Mouse (Mus musculus) neural tube, embryonic 10.5 days (tissue): Measurements from ENCODE around the gene Mast3.

ENCODE experiments used
- DNase-seq: peaks from one replicate; pipeline ENCODE4 v3.0.0-alpha.2; 2017; ENCODE audit warnings: low spot score; ENCODE audit errors: extremely low spot score

Gene Mast3

DNA sequence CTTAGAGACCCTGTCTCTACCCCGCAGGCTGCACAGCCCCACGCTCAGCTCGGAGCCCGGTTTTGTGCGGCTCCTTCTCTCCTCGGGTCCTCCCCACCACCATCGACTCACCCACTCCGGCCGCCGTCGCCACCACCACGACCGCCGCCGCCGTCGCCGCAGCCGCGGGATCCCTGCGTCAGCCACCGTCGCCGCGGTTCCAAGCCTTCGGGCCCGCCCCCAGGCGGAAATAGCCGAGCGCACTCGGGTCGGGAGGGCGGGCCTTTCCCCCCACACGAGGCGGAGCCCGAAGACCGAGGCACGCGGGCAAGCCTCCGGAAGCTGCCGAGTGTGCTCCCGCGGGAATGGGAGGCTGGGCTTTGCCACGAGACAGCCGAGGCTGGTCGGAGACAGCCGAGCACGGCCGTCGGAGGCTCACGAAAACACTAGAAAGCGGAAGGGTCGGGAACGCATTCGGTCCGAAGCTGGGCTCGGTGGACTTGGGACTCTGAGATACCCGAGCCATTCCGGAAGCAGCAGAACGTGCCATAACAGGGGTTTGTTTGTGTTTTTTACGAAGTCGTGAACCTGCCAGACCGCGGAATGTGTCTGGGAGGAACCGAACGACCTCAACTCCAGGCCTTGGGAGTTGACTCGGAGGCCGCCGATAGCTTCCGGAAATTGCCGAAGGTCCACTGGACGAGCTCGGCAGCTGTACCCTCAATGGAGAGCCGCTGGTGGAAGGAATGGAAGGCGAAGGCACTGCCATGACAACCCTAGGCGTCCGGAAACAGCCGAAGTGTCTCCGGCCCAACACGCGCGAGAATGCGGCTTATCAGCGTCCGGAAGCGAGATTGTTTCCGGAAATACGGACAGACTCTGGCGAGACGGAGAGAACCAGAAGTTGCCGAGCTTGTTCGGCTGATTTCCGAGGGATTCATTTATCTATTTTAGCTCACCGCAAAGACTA is 28.1 kb downstream of the Mast3 start, which contains the start of gene Pik3r2:
TSS of gene Pik3r2 (minus strand) at position 218 of the 949 bp plus-strand sequence.
- peak; percentile 98 for DNase-seq

DNA sequence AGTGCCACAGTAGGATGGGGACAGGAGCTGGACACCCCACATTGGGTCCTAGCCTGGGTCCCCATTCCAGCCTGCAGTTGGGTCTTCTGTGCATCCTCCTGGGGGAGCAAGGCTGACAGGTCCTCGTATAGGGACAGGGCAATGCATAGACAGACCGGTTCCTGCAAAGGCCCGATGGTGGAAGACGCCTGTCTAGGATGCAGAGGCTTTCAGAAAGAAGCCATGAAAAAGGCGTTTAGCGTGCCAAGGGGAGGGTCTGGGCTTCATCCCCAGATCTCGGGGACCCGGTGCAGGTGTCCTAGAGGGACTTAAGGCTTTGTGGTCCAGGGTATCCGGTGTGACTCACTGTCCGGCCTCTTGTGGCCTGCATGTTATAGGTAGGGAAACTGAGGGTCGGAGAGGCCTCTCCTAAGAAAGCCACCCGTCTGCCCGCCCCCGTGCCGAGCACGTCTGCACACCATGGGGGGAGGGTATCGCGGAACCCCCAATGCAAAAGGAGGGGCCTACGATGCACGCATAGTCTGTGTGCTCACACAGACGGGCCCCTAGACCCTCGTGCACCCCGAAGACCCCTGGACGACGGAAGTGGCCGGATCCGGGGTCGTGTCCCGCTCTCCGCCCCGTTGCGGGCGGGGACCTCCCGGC is 28.9 kb downstream of the Mast3 start:
- peak; percentile 39 for DNase-seq

DNA sequence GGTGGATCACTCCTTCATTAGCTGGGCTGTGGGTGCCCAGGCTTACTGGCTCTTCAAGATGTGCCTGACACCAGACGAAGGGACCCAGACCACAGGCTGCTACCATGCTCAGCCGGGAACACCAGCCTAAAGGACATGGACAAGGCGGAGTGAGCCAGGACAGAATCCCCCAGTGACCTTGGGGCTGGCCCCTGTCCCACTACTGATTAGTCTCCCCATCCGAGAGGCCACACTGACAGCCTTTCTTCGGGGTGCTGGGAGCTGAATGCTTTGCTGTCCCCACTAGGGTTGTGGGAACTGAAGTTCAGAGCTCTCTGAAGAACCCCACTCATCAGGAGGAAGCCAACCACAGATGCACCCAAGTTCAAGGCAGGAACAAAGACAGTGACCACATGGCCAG is 29.6 kb downstream of the Mast3 start:
- DNase-seq, result no peak

DNA sequence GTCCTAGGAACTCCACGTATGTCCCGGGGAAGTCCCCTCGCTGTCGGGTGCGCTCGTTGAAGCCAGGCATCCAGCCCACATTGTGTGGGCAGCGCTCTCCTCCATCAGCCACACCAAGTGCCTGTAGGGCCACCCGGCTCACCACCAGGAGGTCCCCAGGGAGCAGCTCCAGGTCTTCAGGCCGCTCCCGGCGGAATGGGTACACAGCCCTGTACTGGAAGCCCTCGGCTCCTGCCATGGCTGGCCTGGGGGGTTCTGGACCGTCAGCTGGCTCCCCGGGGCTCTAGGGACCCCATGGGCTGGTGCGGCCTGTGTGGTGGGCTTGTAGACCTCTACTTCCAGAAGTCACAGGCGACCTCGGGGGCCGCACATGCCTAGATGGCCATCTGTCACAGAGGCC is 30.1 kb downstream of the Mast3 start:
- no peak for DNase-seq

DNA sequence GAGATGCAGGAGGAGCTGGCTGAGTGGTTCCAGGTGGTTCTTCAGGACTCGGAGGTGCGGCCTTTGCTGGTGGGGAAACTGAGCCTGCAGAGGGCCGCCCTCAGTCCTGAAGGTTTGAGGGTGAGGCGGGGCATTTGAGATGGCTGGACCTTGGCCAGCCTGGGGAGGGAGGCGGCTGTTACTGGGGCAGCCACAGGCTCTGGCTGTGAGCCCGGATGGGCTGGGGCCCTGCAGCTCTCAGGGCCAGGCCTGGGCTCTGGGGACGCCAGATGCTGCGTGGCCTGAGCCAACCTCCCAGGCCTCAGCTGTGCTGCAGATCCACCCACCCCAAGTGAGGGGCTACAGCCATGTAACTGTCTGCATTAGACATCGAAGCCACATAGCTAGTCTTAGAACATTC is 31.0 kb downstream of the Mast3 start:
- DNase-seq, result no peak

DNA sequence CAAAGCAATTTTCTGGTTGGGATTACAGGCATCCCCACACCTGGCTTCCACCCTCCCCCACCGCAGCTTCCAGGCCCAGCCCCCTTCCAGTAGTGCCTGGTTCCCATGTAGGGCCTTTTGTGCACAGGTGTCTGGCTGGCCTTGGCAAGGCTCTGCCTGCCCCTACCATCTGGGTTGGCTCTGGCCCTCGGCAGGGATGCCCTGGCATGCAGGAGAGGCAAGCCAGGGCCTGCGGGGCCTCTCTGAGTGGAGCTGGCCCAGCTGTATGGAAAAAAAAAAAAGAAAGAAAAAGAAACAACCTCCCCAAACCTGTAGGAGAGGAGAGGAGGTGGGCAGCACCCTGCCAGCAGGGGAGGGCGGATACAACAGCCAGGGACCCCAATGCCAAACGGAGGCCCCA is 31.4 kb downstream of the Mast3 start:
- DNase-seq, result no peak

DNA sequence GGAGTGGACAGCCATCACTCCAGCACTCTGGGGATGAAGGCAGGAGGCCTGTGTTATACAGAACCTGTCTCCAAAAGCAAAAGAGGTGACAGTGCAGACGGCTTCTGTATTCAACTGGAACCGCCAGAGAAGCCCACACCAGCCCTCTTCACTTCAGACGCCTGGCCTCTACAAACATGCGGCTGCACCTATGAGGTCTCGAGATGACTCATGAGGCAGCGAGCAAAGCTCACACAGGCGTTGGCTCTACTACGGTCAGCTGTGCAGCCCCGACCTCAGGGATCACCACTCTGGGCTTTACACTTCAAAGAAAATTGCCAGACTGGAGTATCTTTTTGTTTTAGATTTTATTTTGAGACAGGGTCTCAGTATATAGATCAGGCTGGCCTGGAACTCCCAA is 32.0 kb downstream of the Mast3 start:
- DNase-seq, result no peak

DNA sequence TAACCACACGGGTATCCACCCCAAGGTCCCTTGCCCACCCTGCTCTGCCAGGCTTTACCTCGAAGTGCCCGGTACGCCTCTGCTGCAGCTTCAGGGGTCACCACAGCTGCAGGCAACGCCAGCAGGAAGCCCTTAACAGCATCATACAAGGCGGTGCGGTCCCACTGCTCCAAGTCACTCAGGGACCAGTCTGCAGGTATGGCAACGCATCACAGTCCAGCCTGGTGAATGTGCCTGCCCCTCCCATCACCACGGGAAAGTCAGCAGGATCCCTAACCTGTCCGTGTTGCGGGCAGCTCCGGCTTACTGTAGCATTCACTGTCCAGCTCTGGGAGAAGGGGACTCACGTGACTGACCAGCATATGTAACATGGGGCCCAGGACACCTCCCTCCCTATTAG is 32.8 kb downstream of the Mast3 start:
- DNase-seq, result no peak

DNA sequence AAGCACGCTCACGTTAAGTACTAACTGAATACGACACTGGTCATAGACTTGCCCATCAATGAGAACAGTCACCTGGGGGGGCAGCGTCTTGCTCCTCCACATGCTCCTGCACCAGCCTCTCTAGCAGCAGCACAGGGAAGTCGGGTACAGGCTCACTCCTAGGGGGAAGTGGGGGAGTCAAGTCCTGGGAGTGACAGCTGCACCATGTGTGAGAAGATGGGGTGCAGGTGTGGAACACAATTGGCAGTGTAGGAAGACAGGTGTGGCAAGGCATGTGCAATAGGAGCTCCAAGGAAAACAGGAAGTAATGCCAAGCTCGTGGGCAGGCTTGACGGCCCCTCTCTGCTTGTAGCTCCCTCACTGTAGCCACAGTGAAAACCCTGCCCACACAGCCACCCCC is 33.6 kb downstream of the Mast3 start:
- DNase-seq, result no peak

DNA sequence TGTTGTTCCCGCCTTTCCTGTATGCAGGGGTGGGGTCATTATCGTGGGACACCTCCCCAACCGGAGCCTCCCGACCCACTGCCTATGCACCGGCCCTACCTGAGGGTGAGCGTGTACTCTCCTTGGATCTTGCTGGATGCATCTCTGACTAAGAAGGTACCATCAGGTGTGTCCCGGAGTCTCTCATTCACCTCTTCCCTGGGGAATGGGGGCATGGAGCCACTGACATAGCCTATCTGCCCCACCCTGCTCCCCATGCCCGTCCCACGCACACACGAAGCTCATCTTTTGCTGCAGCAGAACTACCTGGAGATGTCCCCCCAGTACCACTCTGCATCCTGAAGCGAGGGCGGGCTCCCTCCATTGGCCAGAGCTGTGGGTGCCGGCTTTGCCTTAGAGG is 34.1 kb downstream of the Mast3 start:
- no peak for DNase-seq

DNA sequence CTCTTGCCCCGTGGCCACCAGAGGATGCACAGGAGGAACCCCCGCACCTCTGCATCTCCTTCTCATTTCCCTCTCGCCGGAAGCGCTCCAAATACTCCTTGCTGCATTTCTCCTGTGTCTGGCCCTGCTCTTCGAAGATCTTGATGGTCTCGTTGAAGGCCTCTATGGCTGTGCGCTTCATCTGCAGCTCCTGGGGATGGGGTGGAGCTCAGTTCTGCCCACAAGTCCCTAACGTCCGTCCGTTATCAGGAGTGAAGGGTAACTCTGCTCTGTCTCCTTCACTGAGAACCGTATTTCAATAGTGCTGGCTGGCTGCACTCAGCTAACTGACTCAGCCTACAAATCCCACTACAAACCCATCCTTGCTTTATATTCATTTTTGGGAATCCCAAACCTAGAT is 35.0 kb downstream of the Mast3 start:
- DNase-seq, result no peak

DNA sequence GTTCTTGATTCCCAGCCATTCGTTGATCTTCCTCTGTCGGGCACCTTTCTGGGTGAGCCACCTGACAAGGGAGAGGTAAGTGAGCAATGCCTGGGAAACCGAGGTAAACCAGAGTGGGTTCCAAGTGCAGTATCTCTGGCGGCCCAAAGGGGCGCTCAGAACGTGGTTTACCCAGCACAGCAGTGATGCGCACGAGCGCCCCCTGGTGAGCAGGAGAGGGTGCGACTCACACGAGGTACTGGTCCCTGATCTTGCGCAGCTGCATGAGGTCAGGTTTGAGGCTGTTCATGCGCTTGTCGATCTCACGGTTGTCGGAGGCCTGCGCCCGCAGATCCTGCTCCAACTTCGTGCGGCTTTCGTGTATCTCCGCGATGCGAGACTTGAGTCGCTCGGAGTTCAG is 35.5 kb downstream of the Mast3 start:
- peak; percentile 95 for DNase-seq

DNA sequence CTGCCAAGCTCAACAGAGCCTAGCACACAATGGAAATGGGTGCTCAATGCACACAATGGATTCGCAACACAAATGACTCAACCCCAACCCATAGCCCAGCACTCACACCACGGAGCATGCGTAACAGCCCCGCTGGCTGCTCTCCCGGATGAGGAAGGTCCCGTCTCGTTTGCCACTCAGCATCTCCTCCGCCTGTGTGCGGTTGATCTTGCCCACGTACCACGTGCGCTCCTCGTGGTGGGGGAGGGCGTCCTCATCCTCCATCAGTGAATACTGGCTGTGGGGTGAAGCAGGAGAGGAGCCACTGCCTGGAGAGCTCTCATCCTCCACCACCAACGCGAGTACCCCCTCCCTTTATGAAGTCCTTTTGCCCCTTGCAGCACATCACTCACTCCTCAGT is 35.9 kb downstream of the Mast3 start:
- no peak for DNase-seq

DNA sequence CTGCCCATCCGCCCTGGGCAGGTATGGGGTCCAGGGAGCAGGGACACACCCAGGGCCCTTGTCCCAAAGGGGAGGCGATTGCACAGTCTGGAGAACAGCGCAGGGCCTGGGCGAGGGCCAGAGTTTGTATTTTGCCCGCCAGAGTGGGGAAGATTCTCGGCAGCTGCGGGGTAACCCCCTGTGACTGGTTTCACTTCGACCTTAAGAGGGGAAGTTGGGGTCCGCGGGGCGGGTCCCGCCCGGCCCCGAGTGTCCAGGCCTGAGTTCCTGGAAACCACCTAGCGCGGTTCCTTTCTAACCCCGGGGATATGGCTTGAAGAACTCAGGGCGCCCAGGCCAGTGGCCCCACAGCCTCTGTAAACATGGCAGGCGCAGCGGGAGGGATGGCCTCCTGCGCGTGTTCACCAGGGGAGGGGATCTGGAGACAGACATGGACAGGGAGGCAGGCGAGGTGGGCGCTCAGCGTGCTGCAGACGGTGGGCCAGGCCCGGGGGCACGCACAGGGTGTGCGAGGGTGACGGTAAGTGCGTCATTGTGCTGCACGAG is 36.5 kb downstream of the Mast3 start:
- no peak for DNase-seq

DNA sequence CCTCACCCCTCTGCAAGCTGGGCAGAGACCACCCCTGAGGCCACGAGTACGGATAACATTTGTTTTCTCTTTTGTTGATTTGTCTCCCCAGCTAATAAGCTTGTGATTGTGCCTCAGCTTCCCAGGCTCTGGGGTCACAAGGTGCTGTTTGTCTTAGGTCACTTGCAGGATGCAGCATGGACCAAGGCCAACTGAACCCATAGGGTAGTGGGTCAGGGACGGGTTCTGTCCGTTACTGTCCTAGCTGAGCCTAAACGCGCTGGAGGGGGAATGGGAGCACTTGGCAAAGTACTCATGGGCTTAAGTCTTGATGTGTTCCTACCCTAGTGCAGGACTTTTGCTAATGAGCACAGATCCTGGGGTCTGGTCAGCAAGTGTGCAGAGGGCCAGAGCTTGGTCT is 37.4 kb downstream of the Mast3 start:
- DNase-seq, result no peak

DNA sequence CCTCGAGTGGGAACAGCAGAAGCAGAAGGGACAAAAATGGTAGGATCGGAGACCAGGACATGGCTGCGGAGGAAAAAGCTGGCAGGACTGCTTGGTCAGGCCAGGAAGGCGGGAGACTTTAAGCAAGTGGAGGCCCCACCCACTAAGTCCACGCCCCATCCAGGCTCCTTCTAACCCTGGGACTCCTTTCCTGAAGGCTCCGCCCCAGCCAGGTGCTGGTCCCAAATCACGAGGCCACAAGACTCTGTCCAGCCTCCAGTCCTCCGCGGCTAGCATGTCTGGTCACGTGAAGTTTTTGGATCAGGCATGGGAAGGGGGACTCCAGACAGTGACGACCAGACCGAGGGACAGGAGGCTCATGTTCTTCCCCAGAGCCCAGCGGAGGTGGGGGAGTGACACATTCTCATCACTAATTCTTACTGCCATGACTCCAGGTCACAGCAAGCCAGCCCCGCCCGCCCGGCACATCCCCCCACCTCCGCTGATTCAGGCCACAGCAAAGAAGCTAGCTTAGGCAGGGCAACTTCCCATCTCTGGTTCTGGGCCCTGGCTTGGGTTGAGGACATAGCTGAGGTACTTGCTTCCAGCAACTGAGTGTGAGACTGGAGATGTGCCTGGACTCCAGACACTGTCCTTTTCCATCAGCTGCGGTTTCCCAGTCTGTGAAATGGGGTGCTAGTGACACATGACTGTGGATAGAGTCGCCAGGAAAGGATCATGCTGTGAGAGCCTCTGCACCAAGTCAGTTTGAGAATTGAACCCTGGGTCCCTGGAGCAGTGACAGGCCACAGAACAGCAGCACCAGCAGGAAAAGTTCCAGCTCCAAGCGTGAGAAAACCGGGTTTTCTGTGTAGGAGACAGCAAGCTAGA is 38.0 kb downstream of the Mast3 start:
- DNase-seq, result peak; percentile 69

DNA sequence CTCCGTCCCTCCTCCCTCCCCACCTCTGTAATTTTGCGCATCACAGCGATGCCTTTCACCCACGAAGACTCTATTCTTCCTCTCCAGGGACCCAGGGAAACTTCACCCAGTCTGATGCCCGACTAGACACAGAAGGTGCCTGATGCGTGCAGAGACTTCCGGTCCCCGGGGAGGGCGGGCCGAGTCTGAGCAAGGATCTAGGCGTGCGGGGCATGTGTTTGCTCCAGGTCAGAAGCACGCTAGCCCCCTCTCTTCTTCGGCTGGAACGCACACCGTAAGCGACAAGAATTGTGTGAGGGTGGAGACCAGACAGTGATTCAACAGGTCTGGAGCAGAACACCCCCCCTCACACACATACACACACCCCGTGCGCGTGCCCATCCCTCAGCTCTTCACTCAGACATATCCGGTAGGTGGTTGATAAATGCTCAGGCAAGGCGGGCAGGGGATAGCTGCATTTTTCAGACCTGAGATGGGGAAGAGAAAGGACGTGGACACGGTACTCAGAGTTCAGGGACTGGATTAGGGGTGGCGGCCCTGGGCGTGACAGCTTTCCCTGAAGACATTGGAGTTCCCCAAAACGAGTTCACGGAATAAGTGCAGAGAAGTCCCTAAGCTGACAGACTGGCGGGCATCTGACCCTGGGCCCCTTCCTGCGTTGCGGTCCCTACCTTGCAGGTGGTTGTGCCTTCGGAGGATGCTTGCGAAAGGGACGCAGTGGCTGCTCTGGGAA is 38.9 kb downstream of the Mast3 start:
- DNase-seq, result peak; percentile 61

DNA sequence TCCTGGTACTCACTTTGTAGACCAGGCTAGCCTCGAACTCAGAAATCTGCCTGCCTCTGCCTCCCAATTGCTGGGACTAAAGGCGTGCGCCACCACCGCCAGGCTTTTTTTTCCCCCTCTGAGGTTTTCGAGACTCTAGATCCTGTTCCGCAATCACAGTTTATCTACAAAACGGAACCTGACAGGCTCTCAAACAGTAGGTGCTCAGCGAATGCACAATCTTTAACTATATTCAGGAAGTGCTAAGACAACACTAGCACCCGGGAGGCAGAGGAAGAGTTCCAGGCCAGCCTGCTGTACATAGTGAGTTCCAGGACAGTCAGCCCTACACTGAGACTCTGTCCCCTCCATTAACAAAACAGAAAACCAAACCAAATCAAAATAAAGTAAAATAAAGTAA is 39.5 kb downstream of the Mast3 start:
- DNase-seq, result no peak

DNA sequence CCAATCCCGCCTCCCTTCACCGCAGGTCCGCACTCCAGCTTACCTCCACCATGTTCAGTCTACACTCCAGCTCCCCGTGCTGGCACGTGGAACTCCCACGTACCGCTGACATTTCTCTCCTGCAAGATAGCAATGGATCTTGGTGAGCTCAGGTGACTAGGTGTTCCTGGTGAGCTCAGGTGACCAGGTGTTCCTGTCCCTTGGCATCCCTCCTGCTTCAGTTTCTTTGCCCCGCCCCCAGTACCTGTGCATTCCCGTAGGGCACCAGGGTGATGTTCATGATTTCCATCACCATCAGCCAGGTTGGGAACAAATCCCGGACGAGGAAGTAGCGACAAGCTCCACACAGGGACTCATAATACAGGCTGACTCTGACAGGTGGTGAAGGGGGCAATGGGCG is 40.2 kb downstream of the Mast3 start:
- DNase-seq, result no peak

DNA sequence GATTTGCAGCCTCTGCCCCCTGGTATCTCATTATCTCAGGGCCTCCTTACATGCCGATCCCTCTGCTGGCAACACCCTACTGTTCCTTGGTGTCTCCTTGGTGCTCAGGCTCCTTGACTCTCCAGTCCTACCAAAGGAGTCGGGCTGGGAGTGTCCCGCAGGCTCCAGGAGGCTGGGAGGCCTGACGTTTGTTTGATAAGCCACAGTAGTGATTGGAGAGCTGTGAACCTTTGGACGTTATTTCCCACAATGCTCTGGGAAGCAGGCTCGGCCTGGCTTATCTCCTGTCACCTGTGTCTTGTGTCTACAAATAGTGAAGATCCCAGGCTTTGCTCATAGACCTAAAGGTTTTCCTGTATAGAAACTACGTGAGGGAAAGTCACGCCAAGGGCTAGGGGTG is 40.8 kb downstream of the Mast3 start:
- DNase-seq, result no peak

DNA sequence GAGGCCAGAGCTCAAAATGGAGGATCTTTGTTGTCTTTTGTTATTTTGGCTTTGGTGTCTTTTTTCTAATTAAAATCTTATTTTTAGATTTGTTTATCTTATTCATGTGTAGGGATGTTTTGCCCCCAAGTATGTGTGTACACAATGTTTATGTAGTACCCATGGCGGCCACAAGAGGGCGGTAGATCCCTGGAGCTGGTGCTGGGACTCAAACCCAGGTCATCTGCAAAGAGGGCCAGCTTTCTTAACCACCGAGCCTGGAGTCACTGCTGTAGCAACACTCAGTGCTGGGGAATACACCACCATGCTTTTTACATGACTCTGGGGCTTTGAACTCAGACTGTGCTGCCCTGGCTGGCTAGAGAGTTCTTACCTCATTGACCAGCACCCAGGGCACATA is 41.5 kb downstream of the Mast3 start:
- DNase-seq, result peak; percentile 64
